Mouse (Mus musculus): ENCODE results near the gene Efcab6.
"Not testable (repeated sequence)": the region's sequence is repeated elsewhere in the genome, so short reads cannot be mapped to it uniquely, and the experiment has no call there.

The Efcab6 gene

DNA sequence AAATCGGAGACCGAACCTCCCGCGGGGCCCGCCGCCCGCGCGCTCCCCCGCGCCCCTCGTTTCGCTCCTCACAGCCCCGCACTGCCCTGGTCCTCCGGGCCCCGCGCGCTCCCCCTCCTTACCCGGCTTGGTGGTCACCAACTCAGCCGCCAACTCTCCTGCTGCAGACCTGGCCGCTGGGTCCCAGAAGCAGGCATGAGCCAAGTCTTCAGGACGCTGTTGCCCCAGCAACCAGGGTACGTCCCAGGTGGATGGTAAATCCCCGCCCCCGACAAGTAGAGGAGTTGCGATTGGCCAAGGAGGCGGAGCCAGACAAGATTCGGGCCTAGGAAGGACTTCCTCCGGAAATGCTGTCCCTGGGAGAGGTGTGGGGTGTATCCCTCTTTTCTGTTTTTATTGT is at the start of gene Efcab6:
TSS of gene Efcab6 (minus strand) at position 240 of the 400 bp plus-strand sequence.
- no peak for DNase-seq (ENCODE audit: low read depth in 2 of 2, low spot score in 2 of 2)

DNA sequence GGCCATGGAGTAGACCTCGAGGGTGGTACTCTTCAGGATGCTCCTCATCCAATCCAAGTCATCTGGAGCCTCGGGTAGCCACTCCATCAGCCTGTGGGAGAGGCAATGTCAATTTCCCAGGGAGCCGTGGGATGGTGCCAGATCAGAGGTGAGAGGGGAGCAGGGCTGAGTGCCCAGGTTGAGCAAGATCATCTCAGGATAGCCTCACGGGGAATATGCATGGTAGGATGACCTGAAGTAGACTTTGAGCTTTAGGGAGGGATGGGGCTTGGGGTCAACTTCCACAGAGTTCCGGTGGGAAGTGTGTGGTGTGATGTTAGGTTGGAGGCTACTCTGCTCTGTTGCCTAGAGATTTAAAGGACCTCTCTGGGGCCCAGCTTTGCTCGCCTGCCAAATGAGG is 48.7 kb upstream of the Efcab6 start:
- DNase-seq (ENCODE audit: low read depth in 2 of 2, low spot score in 2 of 2) = no peak

DNA sequence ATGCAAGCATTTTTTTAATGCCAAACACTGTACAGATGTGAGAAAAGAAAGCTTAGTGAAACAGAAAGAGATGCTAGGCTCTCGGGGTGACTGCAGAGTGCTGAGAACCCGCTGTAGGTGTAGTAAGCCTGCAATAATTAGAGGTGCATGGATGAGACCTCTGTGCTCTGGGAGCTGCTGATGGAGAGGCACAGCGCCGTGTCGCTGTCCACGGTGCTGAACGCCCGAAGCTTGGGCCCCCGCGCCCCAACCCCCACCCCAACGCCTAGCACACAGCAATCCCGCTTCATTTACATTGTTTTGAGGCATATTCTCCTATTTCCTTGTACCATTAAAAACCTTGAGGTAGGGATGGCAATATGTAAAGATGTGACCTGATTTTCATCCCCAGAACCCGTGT is 43.7 kb upstream of the Efcab6 start:
- DNase-seq (ENCODE audit: low read depth in 2 of 2, low spot score in 2 of 2) = no peak

GRCm38 (mm10) chr15:84105924-84106500 is 40.8 kb upstream of the Efcab6 start:
- DNase-seq (ENCODE audit: low read depth in 2 of 2, low spot score in 2 of 2) = no peak

- DNase-seq (ENCODE audit: low read depth in 2 of 2, low spot score in 2 of 2) = no peak
Observed at GRCm38 (mm10) chr15:84105105-84105923, 40.1 kb upstream of the Efcab6 start, which contains the start of gene Sult4a1. Sult4a1 (minus strand) TSS chr15:84105754.

- no peak for DNase-seq (ENCODE audit: low read depth in 2 of 2, low spot score in 2 of 2)
Observed at GRCm38 (mm10) chr15:84104626-84105025, 39.4 kb upstream of the Efcab6 start.

GRCm38 (mm10) chr15:84097536-84097935 is 32.4 kb upstream of the Efcab6 start:
- DNase-seq (ENCODE audit: low read depth in 2 of 2, low spot score in 2 of 2) = not testable (repeated sequence)

GRCm38 (mm10) chr15:84096051-84096450 is 30.9 kb upstream of the Efcab6 start:
- no peak for DNase-seq (ENCODE audit: low read depth in 2 of 2, low spot score in 2 of 2)

DNA sequence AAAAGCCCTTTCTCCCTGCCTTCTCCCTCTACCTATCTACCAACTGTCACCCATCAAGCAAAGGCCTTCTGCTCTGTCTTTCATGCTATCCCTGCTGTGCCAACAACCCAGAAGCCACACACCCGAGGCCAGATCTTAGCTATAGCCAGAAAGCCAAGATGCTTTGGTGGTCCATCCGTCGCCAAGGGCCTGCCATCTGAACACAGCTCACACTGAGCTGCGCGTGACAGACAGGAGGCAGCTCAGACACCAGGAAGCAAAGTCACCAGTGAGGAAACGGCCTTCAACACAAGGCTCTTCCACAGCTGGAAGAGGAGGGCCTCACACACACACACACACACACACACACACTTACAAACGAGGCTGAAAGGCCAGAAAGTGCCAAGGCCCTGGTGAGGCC is 29.7 kb upstream of the Efcab6 start:
- DNase-seq (ENCODE audit: low read depth in 2 of 2, low spot score in 2 of 2) = no peak

GRCm38 (mm10) chr15:84086775-84087174 is 21.6 kb upstream of the Efcab6 start:
- DNase-seq (ENCODE audit: low read depth in 2 of 2, low spot score in 2 of 2) = no peak

DNA sequence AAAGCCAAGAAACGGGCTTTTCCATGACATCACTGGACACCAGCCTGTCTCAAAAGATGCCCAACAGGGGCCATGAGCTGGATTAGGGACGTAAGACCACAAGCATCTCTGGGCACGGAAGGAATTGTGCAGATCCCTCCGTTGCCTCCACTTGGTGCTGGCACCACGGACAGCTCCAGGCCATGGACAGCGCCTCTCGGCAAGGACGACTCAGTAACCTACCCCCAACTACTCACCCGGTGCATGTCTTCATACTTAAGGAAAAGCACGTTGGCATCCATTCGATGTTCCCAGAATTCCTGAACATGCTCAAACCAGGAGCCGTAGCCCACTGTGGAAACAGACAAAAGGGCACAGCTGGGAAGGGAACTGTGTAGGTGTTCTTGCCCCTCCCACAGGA is 21.2 kb upstream of the Efcab6 start:
- no peak for DNase-seq (ENCODE audit: low read depth in 2 of 2, low spot score in 2 of 2)

GRCm38 (mm10) chr15:84080069-84080468 is 14.9 kb upstream of the Efcab6 start:
- no peak for DNase-seq (ENCODE audit: low read depth in 2 of 2, low spot score in 2 of 2)

DNA sequence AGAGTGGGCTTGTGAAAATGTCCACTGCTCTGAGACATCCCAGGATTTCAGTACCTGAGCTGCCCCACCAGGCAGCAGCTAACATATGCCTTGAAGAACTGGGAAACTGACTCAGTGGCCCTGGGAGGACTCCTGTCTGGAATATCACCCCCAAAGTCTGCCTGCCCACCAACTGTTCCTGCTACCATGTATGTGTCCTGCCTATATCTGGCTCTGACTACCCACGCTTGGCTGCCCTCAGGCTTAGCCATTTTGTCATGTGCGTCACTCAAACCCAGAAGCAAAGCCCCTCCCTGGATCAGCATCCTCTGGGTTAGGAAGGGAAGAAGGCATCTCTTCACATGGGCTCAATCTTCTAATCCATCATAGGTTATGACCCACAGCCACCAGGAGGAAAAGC is 14.3 kb upstream of the Efcab6 start:
- DNase-seq (ENCODE audit: low read depth in 2 of 2, low spot score in 2 of 2) = no peak

GRCm38 (mm10) chr15:84078667-84079066 is 13.5 kb upstream of the Efcab6 start:
- DNase-seq (ENCODE audit: low read depth in 2 of 2, low spot score in 2 of 2) = no peak

DNA sequence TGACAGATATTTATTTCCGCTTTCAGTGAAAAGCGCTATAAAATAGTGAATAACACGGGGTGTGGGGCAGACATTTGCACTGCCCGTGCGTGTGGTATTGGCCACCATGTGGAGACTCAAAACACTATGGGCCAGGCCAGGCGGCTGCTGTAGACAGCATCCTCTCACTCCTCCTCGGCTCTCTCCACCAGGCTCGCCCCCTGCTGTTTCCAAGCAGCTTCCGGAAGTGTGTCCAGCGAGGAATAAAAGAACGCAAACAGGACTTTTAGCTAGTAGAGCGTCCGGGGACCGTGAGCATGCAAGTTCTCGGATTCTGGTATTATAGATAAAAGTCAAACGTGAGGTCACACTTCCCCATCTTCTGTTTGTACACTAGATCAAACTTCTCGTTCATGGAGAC is 12.0 kb upstream of the Efcab6 start:
- no peak for DNase-seq (ENCODE audit: low read depth in 2 of 2, low spot score in 2 of 2)

GRCm38 (mm10) chr15:84074705-84075185 is 9.6 kb upstream of the Efcab6 start:
- DNase-seq (ENCODE audit: low read depth in 2 of 2, low spot score in 2 of 2) = no peak

- peak in 1 of 2 experiments; percentile 26 for DNase-seq (ENCODE audit: low read depth in 2 of 2, low spot score in 2 of 2)
Observed at GRCm38 (mm10) chr15:84073911-84074704, 8.9 kb upstream of the Efcab6 start.

DNA sequence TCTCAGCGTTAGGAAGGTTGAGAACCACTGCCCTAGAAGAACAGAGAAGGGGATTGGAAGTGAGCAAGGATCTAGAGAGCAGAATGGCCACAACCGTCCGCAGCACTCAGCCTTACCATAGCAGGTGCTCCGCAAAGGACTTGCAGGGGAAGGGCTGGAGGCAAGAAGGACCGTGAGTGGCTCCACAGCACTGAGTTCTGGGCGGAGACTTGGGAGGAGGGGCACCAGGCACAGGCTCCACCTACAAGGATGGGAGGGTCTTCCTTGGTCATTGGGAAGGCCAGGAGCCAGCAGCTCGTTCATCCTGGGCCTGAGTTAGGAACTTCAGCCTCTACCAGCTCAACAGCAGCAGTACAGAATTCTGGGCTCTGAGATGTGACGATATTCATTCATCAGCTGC is 7.9 kb upstream of the Efcab6 start:
- DNase-seq (ENCODE audit: low read depth in 2 of 2, low spot score in 2 of 2) = no peak

GRCm38 (mm10) chr15:84072226-84072625 is 7.0 kb upstream of the Efcab6 start:
- DNase-seq (ENCODE audit: low read depth in 2 of 2, low spot score in 2 of 2) = no peak

DNA sequence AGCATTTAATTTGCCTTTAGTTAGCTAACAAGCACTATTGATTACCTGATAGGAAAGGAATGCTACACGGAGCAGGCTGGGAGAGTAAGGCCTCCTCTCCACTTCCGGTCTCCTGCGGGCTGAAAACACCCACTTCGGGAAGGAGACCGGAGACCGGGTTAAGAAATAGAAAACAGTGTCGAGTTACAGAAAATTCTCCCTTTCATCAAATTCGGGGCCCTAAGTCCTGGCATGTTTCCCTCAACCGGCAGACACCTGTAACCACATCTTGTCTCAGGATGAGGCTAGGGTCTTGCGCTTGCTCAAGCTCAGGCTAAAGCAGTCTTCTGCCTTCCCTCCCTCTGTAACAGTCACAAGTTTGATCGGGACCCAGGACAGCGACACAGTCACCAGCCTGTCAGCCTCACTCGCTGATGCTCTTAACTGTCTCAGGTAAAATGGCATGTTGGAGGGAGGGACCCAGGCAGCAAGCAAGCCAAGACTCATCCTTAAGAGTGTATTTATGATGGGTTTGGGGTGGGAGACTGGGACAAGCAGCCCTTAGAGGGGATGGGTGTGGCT is 5.0 kb upstream of the Efcab6 start:
- no peak for DNase-seq (ENCODE audit: low read depth in 2 of 2, low spot score in 2 of 2)

GRCm38 (mm10) chr15:84069455-84070050 is 4.4 kb upstream of the Efcab6 start:
- DNase-seq (ENCODE audit: low read depth in 2 of 2, low spot score in 2 of 2) = no peak

All from CD8-positive naive resting alpha-beta T cell, adult 2 months (primary cell).